Mouse (Mus musculus) C2C12 (cell line): ENCODE results near the gene Gm20604.

Experiments used
- CEBPB ChIP-seq: IDR thresholded peaks from one replicate; pipeline ENCODE4 v1.6.1; 2011; ENCODE audit warnings: low read depth, mild to moderate bottlenecking, control low read depth, moderate library complexity
- CTCF ChIP-seq: IDR thresholded peaks from one replicate; pipeline ENCODE4 v1.5.1; 2011; ENCODE audit not compliant: control insufficient read depth, insufficient read depth, insufficient read length
- FOSL1 ChIP-seq: IDR thresholded peaks from one replicate; pipeline ENCODE4 v1.8.0; 2011; ENCODE audit warnings: mild to moderate bottlenecking, low read length; ENCODE audit not compliant: poor library complexity, insufficient read depth, severe bottlenecking
- MAX ChIP-seq: IDR thresholded peaks from one replicate; pipeline ENCODE4 v1.6.1; 2011; ENCODE audit warnings: mild to moderate bottlenecking, control low read depth
- MYOD1 ChIP-seq: IDR thresholded peaks from one replicate; pipeline ENCODE4 v1.6.1; 2011; ENCODE audit warnings: low read depth; ENCODE audit not compliant: control insufficient read depth, insufficient read length
- MYOG ChIP-seq: IDR thresholded peaks from one replicate; pipeline ENCODE4 v1.6.1; 2011; ENCODE audit not compliant: control insufficient read depth, insufficient read length; ENCODE audit errors: extremely low read depth
- USF1 ChIP-seq: IDR thresholded peaks from one replicate; pipeline ENCODE4 v1.6.1; 2011; ENCODE audit warnings: low read depth, mild to moderate bottlenecking, control low read depth, moderate library complexity

DNA sequence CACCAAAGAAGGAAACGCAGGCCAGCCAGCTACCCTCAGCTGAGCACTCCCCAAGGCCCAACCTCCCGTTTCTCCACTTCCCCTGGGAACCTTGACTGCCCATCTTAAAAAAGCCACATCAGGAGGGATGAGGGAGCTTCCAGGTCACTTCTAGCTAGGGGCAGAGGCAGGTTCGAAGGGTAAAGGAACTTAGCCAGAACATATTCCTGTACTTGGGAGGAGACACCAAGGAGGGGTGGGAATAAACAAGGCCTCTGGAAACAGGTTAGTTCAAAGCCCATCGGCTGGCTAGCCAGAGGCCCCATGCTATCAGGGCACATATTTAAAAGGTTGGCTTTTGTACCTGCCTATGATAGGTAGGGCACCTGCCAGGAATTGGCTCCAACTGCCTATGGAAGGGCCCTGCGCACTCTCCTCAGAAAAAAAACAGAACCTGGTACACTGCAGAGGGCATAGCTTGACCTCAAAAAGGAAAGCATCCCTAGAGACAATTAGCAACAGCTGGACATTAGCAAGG, 56.7 kb downstream of the Gm20604 start:
- TF ChIP-seq MYOG (no peak), CTCF (no peak), USF1 (no peak), MAX (no peak), MYOD1 (no peak), FOSL1 (no peak), CEBPB (no peak)
